Mouse (Mus musculus) mouse trophoblast stem cell (cell line): ENCODE results near the gene Gm17482.

Experiments used
- in situ Hi-C, 2 experiments: fragments of 300-500 bp; cut with MseI, MboI; formaldehyde crosslinking; loops; 2 replicates in 1 of 2; 3 replicates in 1 of 2; pipeline ENCODE4 v1.15.1; 2025

Gene Gm17482

GRCm38 (mm10) chr6:115291823-115292222 is 64.7 kb downstream of the Gm17482 start:
- in situ Hi-C loops = no loop called here

DNA sequence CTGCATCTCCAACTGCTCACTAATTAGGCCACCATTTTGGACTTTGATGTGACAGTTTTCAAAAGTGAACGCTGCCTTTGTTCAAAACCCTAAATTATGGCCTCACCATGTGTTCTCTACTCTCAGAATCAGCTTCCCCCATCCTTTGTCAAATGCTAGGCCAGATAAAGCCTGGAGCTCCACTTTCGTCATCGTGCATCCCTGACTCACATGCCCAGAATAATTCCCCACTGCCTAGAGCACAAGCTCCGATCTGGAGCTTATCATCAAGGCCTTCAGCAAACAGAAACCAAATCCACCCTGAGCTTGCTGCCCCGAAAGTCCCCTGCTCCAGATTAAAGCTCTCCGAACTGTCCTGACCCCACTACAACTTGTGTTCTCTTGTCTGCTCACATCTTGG is 65.5 kb downstream of the Gm17482 start:
- in situ Hi-C loops = no loop called here

DNA sequence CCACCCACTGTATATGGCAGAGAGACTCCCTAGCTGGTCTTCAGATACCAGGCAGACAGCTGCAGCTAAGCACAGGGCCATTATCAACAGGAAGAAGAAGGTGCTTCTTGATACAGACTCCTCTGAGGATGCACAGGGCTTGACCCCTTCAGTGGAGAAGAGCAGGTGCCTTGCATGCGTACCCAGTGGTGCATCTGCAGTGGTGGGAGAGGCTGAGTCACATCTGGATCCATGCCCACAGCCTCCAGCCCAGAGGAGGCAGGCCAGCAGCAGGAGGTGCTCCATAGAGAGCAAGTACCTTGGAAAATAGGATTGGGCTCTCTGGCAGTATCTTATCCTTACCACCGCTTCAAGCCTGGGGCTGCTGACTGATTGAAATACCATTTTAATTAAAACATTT is 66.7 kb downstream of the Gm17482 start:
- in situ Hi-C loops = no loop called here

- in situ Hi-C loops = no loop called here
These were observed 80.0 kb downstream of the Gm17482 start for GRCm38 (mm10) chr6:115307134-115307533.
